Mouse (Mus musculus): ENCODE results near the gene Psmb11. TPM values are rescaled to one million over a fixed set of nuclear protein-coding genes. Genes with fewer than 3 reads are reported as not detected.

The Psmb11 gene
- polyA plus RNA-seq (2021) = 0.01 TPM

GRCm38 (mm10) chr14:54621133-54621532, at the start of gene Psmb11:
Gene Psmb11 (plus strand): TSS chr14:54621433.
- in situ Hi-C loops (cut with MboI; ENCODE audit: low pct_unique_long_range_greater_than_20kb) = no loop called here
- POLR2A ChIA-PET = no interaction called here
- no peak for TF ChIP-seq CTCF (IDR thresholded peaks at IDR 0.05)
- no peak for ATAC-seq
- H3K27me3 ChIP-seq = no peaks in the 10 kb centered on the region
- DNase-seq (ENCODE audit: low read depth, low spot score) = no peak
- CTCF ChIA-PET = interaction anchor here (4.6 kb wide), 1 partner anchor 16 kb away, joined by 18 read pairs; no protein-coding TSS in a partner anchor

- DNase-seq (ENCODE audit: low read depth, low spot score) = no peak
- in situ Hi-C loops (cut with MboI; ENCODE audit: low pct_unique_long_range_greater_than_20kb) = loop anchor here (10.0 kb wide), 1 partner anchor 347 kb away; no protein-coding TSS in a partner anchor
- ATAC-seq = no peak
- no peak for TF ChIP-seq CTCF (IDR thresholded peaks at IDR 0.05)
- CTCF ChIA-PET = interaction anchor here (0.9 to 4.2 kb wide), 10 partner anchors 9 to 69 kb away, joined by 3 to 23 read pairs (median 4); partner anchors contain the start of gene Cdh24
- POLR2A ChIA-PET = interaction anchor here (1.1 kb wide), 1 partner anchor 32 kb away, joined by 3 read pairs; no protein-coding TSS in a partner anchor
- no peaks in the 10 kb centered on the region for H3K27me3 ChIP-seq
These were observed 49.1 kb upstream of the Psmb11 start for GRCm38 (mm10) chr14:54572122-54572521.

- DNase-seq (ENCODE audit: low read depth, low spot score) (peak; percentile 96), ATAC-seq (peak; percentile 55)
- in situ Hi-C loops (cut with MboI; ENCODE audit: low pct_unique_long_range_greater_than_20kb) = loop anchor here (10.0 kb wide), 1 partner anchor 348 kb away; no protein-coding TSS in a partner anchor
- TF ChIP-seq CTCF (IDR thresholded peaks at IDR 0.05) = no peak
- POLR2A ChIA-PET = interaction anchor here (0.5 to 1.1 kb wide), 3 partner anchors 10 to 24 kb away, joined by 3 to 4 read pairs (median 3); no protein-coding TSS in a partner anchor
- no peaks in the 10 kb centered on the region for H3K27me3 ChIP-seq
- CTCF ChIA-PET = interaction anchor here (1.0 to 4.2 kb wide), 12 partner anchors 10 to 124 kb away, joined by 3 to 23 read pairs (median 4); partner anchors contain the start of gene Haus4
These were observed 48.2 kb upstream of the Psmb11 start for GRCm38 (mm10) chr14:54572790-54573736.

- no peak for ATAC-seq
- no peaks in the 10 kb centered on the region for H3K27me3 ChIP-seq
- CTCF ChIA-PET = interaction anchor here (1.1 to 4.2 kb wide), 6 partner anchors 10 to 125 kb away, joined by 3 to 23 read pairs (median 5); partner anchors contain the start of gene Haus4
- TF ChIP-seq CTCF (IDR thresholded peaks at IDR 0.05) = no peak
- in situ Hi-C loops (cut with MboI; ENCODE audit: low pct_unique_long_range_greater_than_20kb) = loop anchor here (10.0 kb wide), 1 partner anchor 349 kb away; no protein-coding TSS in a partner anchor
- POLR2A ChIA-PET = interaction anchor here (0.6 to 1.1 kb wide), 3 partner anchors 9 to 985 kb away, joined by 3 to 4 read pairs (median 3); no protein-coding TSS in a partner anchor
- DNase-seq (ENCODE audit: low read depth, low spot score) = no peak
These were observed 47.0 kb upstream of the Psmb11 start for GRCm38 (mm10) chr14:54574253-54574652.

- ATAC-seq (no peak), DNase-seq (ENCODE audit: low read depth, low spot score) (no peak)
- CTCF ChIA-PET = interaction anchor here (1.4 kb wide), 1 partner anchor 47 kb away, joined by 5 read pairs; no protein-coding TSS in a partner anchor
- in situ Hi-C loops (cut with MboI; ENCODE audit: low pct_unique_long_range_greater_than_20kb) = loop anchor here (10.0 kb wide), 1 partner anchor 350 kb away; no protein-coding TSS in a partner anchor
- TF ChIP-seq CTCF (IDR thresholded peaks at IDR 0.05) = no peak
- H3K27me3 ChIP-seq = no peaks in the 10 kb centered on the region
- POLR2A ChIA-PET = no interaction called here
These were observed 46.2 kb upstream of the Psmb11 start for GRCm38 (mm10) chr14:54575031-54575430.

GRCm38 (mm10) chr14:54575631-54576030, 45.6 kb upstream of the Psmb11 start:
- no peaks in the 10 kb centered on the region for H3K27me3 ChIP-seq
- ChIA-PET CTCF (interaction anchor here (1.1 to 1.2 kb wide), 2 partner anchors 62 to 66 kb away, joined by 3 read pairs; no protein-coding TSS in a partner anchor), POLR2A (interaction anchor here (1.0 kb wide), 1 partner anchor 15 kb away, joined by 4 read pairs; no protein-coding TSS in a partner anchor)
- ATAC-seq = peak; percentile 34
- DNase-seq (ENCODE audit: low read depth, low spot score) = no peak
- in situ Hi-C loops (cut with MboI; ENCODE audit: low pct_unique_long_range_greater_than_20kb) = loop anchor here (10.0 kb wide), 1 partner anchor 351 kb away; no protein-coding TSS in a partner anchor
- TF ChIP-seq CTCF (IDR thresholded peaks at IDR 0.05) = no peak

- DNase-seq (ENCODE audit: low read depth, low spot score) (no peak), ATAC-seq (no peak)
- CTCF ChIA-PET = interaction anchor here (1.1 to 1.2 kb wide), 2 partner anchors 61 to 65 kb away, joined by 3 read pairs; no protein-coding TSS in a partner anchor
- no peaks in the 10 kb centered on the region for H3K27me3 ChIP-seq
- no peak for TF ChIP-seq CTCF (IDR thresholded peaks at IDR 0.05)
- POLR2A ChIA-PET = interaction anchor here (0.9 to 2.6 kb wide), 3 partner anchors 16 to 42 kb away, joined by 4 to 8 read pairs (median 4); partner anchors contain the start of genes Haus4 and Psmb5
- in situ Hi-C loops (cut with MboI; ENCODE audit: low pct_unique_long_range_greater_than_20kb) = loop anchor here (10.0 kb wide), 1 partner anchor 352 kb away; no protein-coding TSS in a partner anchor
These were observed 44.8 kb upstream of the Psmb11 start for GRCm38 (mm10) chr14:54576241-54577088.

GRCm38 (mm10) chr14:54577089-54577982, 43.9 kb upstream of the Psmb11 start, which contains the start of gene Ajuba:
Gene Ajuba (minus strand): TSS chr14:54577558.
- no peaks in the 10 kb centered on the region for H3K27me3 ChIP-seq
- ChIA-PET CTCF (interaction anchor here (0.6 to 3.7 kb wide), 7 partner anchors 8 to 66 kb away, joined by 3 to 16 read pairs (median 4); partner anchors contain the start of gene Haus4), POLR2A (interaction anchor here (0.7 to 2.6 kb wide), 5 partner anchors 10 to 45 kb away, joined by 3 to 9 read pairs (median 8); partner anchors contain the start of gene Haus4)
- in situ Hi-C loops (cut with MboI; ENCODE audit: low pct_unique_long_range_greater_than_20kb) = loop anchor here (10.0 kb wide), 1 partner anchor 353 kb away; no protein-coding TSS in a partner anchor
- TF ChIP-seq CTCF (IDR thresholded peaks at IDR 0.05) = no peak
- DNase-seq (ENCODE audit: low read depth, low spot score) (peak; percentile 77), ATAC-seq (peak; percentile 37)

Data from Patski (cell line).